Mouse (Mus musculus) intestine, embryonic 15.5 days (tissue): ENCODE measurements at regions not wholly inside any gene's neighbourhood (a gene's known extent, or its start where the extent isn't known, plus 50 kb on each side); places are given as distances from the start of the nearest gene placed in this dataset.

ENCODE experiments used
- ATAC-seq: fragments of 200-750 bp; cut with Nextera tagmentation; 2 replicates; pipeline ENCODE4 v1.8.0; 2017; ENCODE audit warnings: moderate TSS enrichment, moderate library complexity
- H3K27ac ChIP-seq: fragments of 300-500 bp; sonication (generic); 2 replicates; pipeline ENCODE4 v1.5.1; 2015; ENCODE audit warnings: mild to moderate bottlenecking, inconsistent platforms
- H3K27me3 ChIP-seq: fragments of 300-500 bp; sonication (generic); replicated peaks from 2 replicates; pipeline ENCODE4 v1.6.1; 2015; ENCODE audit warnings: inconsistent platforms
- H3K36me3 ChIP-seq: fragments of 300-500 bp; sonication (generic); 2 replicates; pipeline ENCODE4 v1.6.1; 2015; ENCODE audit warnings: inconsistent platforms
- H3K4me1 ChIP-seq: fragments of 300-500 bp; sonication (generic); replicated peaks from 2 replicates; pipeline ENCODE4 v1.6.1; 2015; ENCODE audit warnings: inconsistent platforms
- H3K4me2 ChIP-seq: fragments of 300-500 bp; sonication (generic); replicated peaks from 2 replicates; pipeline ENCODE4 v1.6.1; 2015; ENCODE audit warnings: mild to moderate bottlenecking, inconsistent platforms
- H3K4me3 ChIP-seq: fragments of 300-500 bp; sonication (generic); replicated peaks from 2 replicates; pipeline ENCODE4 v1.5.1; 2015; ENCODE audit warnings: inconsistent platforms
- H3K9ac ChIP-seq: fragments of 300-500 bp; sonication (generic); 2 replicates; pipeline ENCODE4 v1.6.1; 2015; ENCODE audit warnings: inconsistent platforms
- H3K9me3 ChIP-seq: fragments of 300-500 bp; sonication (generic); 2 replicates; pipeline ENCODE4 v1.6.1; 2016; ENCODE audit warnings: inconsistent platforms
- WGBS: fragments of 180-500 bp; shearing (Covaris S2); methylation state at CpG from one replicate; pipeline ENCODE4 v1.1.7; 2015; 5-methylcytosine and 5-hydroxymethylcytosine counted together

DNA sequence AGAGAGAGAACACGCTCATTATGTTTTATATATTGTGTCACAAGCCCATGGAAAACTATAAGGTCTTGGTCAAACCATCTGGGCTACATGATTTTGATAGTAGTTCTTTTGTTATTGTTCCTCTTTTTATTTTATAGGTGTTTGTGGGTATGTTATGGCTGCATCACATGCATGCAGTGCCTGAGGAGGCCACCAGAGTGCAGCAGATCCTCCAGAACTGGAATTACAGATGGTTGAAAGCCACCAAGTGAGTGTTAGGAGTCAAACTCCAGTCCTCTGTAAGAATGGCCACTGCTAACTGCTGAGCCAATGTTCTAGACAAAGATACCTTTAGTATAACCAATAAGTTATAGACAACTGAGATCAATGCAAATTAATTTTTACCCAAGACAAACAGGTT, 435.9 kb upstream of the Dmac1 start:
- H3K9me3 ChIP-seq = no peaks in the 10 kb centered on the region
- no peaks in the 10 kb centered on the region for H3K27me3 ChIP-seq
- no peak for ATAC-seq
- no peaks in the 10 kb centered on the region for H3K36me3 ChIP-seq
- 100% methylated on average over 1 of the region's 1 CpGs for WGBS
- H3K4me2 ChIP-seq = no peak overlapping the region
- no peak overlapping the region for H3K9ac ChIP-seq
- H3K27ac ChIP-seq = no peak overlapping the region
- no peaks in the 10 kb centered on the region for H3K4me1 ChIP-seq
- H3K4me3 ChIP-seq = no peak overlapping the region

DNA sequence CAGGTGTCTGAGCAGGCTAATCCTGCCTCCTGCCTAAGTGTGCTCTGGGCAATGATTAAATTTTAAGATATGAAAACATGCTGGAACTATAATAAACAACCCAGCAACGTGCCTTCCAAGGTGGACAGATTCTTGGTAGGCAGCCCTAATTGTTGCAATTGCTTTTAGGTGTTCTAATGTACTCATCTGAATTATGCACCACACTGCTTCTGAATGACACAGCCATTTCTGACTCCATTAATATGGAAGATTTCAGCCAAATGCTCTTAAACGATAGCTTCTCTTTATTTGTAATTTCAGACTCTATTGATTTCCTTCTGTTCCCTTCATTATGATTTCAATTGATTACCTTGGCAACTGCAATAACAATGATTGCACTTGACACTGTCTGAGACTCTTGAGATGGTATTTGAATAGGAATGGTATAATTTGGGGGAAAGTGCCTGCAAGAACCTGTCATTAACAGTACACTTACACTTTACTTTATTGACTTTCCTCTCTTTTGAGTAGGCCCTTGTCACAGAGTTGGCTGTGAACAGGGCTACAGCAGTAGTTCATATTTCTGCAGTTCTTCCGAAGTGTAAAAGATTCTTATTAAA, 422.8 kb upstream of the Dmac1 start:
- no peaks in the 10 kb centered on the region for H3K9me3 ChIP-seq
- 72% methylated on average over 3 of the region's 3 CpGs for WGBS
- H3K4me2 ChIP-seq = no peak overlapping the region
- H3K4me3 ChIP-seq = no peak overlapping the region
- H3K36me3 ChIP-seq = no peaks in the 10 kb centered on the region
- H3K4me1 ChIP-seq = no peaks in the 10 kb centered on the region
- no peak overlapping the region for H3K9ac ChIP-seq
- no peaks in the 10 kb centered on the region for H3K27me3 ChIP-seq
- H3K27ac ChIP-seq = no peak overlapping the region
- no peak for ATAC-seq

DNA sequence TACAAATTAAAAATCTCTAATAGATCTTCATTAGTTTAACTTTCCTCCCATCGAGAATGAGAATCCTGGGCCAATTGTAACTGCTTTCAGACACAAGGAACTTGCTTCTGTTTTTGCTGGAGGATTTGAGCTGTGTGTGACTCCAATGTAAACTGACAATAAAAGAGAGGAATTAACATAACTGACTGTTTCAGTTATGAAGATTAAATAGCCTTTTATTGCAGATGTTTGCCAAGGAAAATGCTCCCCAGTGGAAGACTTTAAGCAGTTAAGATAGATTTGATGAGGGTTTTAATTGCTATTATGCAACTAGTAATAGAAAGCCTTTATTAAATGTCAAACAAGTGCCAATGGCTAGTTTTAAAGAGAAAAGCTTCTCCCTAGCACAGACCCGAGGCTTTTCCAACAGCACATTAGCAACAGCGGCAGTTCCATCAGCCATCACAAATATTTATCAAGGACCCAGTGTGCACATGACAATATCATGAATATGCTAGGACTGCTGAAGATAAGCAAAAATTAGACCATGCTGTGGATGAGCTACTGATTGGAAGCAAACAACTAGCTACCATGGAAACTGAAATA, 398.6 kb upstream of the Dmac1 start:
- Histone ChIP-seq H3K27me3 (no peaks in the 10 kb centered on the region), H3K36me3 (no peaks in the 10 kb centered on the region), H3K4me3 (no peak overlapping the region), H3K9me3 (no peaks in the 10 kb centered on the region), H3K4me2 (no peak overlapping the region), H3K27ac (no peak overlapping the region), H3K9ac (no peak overlapping the region), H3K4me1 (no peaks in the 10 kb centered on the region)
- 47% methylated on average over 3 of the region's 3 CpGs for WGBS
- ATAC-seq = no peak

DNA sequence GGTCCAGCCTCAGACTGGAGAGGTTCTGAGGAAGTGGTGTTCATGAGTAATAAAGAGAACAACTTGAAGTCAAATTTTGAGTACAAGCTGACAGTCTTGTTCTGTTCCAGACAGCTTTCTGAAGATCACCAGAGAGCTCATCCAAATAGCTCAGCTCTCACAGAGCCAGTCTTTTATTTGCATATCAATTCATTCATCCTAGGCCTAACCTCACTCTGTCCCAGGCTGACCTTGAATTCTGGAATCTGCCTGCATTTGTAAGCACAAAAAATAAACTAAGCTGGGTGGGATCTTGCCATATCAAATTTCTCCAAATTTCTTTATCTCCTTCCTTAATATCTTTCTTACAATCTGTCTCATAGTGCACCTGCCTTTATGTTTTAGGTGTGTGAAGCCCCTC, 362.9 kb upstream of the Dmac1 start:
- no peak overlapping the region for H3K27ac ChIP-seq
- H3K9ac ChIP-seq = no peak overlapping the region
- H3K36me3 ChIP-seq = no peaks in the 10 kb centered on the region
- no peaks in the 10 kb centered on the region for H3K9me3 ChIP-seq
- ATAC-seq = no peak
- H3K27me3 ChIP-seq = no peaks in the 10 kb centered on the region
- no peak overlapping the region for H3K4me3 ChIP-seq
- no peaks in the 10 kb centered on the region for H3K4me1 ChIP-seq
- H3K4me2 ChIP-seq = no peak overlapping the region

DNA sequence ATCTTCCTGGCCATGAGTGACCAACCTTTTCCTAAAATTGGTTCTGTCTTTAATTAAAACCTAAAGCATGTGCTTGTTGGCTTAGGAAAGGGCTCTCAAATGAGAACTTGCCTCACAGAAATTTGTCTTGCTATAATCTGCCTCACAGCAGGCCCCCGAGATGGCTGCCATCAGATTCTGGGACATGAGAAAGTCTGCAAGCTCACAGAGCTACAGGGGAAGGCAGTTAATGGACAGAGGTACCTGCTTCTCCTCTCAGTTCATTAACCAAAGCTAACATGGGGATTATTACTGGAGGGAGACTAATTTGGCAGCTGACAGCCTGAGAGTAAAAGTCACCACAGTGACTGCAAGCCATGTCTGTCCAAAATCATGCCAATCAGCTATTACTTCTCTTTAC, 358.5 kb upstream of the Dmac1 start:
- Histone ChIP-seq H3K36me3 (no peaks in the 10 kb centered on the region), H3K4me2 (no peak overlapping the region), H3K4me1 (no peaks in the 10 kb centered on the region), H3K27me3 (no peaks in the 10 kb centered on the region), H3K9me3 (no peaks in the 10 kb centered on the region), H3K9ac (no peak overlapping the region), H3K4me3 (no peak overlapping the region), H3K27ac (no peak overlapping the region)
- 86% methylated on average over 1 of the region's 1 CpGs for WGBS
- no peak for ATAC-seq

DNA sequence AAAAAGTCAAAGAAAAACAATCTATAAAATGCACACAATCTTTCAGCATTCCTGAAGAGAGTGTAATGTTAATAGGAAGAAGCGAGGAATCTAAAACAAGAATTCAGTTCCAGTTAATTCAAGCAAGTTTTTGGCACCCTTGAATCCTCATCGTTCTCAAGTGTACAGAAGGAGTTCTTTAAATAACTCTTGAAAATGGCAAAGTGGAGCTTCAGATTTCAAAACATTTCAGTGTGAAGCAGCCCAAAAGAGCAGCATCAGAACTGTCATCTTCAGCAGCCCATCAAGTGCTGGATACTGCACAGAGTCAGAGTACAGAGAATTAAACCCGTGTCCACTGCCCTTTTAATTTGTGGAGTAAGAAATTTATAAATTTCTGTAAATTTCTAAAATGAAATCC, 311.8 kb upstream of the Dmac1 start:
- Histone ChIP-seq H3K4me1 (no peaks in the 10 kb centered on the region), H3K4me3 (no peak overlapping the region), H3K9ac (no peak overlapping the region), H3K4me2 (no peak overlapping the region), H3K9me3 (no peaks in the 10 kb centered on the region), H3K27ac (no peak overlapping the region), H3K36me3 (no peaks in the 10 kb centered on the region), H3K27me3 (no peaks in the 10 kb centered on the region)
- WGBS = 51% methylated on average over 3 of the region's 3 CpGs
- no peak for ATAC-seq

DNA sequence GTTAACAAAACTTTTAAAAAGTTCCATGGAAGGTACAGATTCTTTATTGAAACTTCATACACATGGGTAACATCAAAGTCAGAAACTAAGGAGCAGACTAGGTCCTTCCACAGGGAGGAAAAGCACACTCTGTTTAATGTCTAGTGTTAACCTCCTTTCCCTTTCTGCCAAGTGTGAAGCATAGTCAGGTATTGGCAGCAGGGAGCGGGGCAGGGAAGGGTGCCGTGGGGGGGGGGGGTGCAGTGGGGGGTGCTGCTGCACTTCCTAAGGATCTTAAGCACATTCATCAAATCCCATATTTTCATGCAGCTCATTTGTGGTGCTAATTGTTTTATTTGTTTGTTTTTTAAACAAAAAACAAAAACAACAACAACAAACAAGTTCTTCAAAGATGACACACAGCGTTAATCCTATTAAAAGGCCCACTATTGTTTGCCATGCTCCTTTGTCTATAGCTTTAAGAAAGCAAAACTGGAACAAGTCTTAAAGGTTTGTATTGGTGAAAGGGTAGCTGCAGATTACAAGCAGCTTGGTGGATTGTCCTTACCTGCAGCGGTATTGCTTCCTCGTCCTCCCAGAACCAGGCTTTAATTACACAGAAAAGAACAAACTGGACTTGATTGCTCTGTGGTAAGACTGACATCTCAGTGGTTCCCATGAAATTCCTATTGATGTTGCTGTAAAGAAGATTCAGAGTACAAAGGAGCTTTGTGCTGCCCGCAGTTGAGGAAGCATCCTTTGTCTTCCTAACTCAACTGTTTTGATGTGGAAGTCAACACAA, 310.2 kb upstream of the Dmac1 start:
- H3K9me3 ChIP-seq = no peaks in the 10 kb centered on the region
- H3K36me3 ChIP-seq = no peaks in the 10 kb centered on the region
- H3K27me3 ChIP-seq = no peaks in the 10 kb centered on the region
- no peak overlapping the region for H3K4me2 ChIP-seq
- no peak overlapping the region for H3K27ac ChIP-seq
- whole genome bisulfite sequencing = 67% methylated on average over 6 of the region's 6 CpGs
- H3K9ac ChIP-seq = no peak overlapping the region
- H3K4me3 ChIP-seq = no peak overlapping the region
- no peaks in the 10 kb centered on the region for H3K4me1 ChIP-seq
- ATAC-seq = no peak

DNA sequence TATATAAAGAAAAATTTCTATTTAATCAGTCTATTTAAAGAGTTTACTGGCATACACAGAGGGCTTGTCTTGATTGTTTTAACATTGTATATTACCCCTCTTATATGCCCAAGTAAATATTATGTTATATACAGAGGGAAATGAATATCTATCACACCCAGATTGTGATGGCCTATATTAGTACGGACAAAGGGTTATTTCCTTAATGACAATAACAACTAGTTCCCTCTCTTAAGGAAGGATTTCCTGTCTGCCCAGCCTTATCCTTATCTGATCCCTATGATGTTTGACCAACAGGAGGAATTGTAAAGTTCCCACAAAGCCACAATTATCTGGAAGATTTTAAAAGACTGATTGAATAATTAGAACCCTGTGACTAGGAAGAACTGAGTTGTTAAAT, 301.8 kb upstream of the Dmac1 start:
- no peak overlapping the region for H3K9ac ChIP-seq
- ATAC-seq = no peak
- no peaks in the 10 kb centered on the region for H3K36me3 ChIP-seq
- H3K4me2 ChIP-seq = no peak overlapping the region
- H3K4me1 ChIP-seq = no peaks in the 10 kb centered on the region
- H3K27ac ChIP-seq = no peak overlapping the region
- no peaks in the 10 kb centered on the region for H3K9me3 ChIP-seq
- WGBS = 46% methylated on average over 1 of the region's 1 CpGs
- H3K27me3 ChIP-seq = no peaks in the 10 kb centered on the region
- no peak overlapping the region for H3K4me3 ChIP-seq

DNA sequence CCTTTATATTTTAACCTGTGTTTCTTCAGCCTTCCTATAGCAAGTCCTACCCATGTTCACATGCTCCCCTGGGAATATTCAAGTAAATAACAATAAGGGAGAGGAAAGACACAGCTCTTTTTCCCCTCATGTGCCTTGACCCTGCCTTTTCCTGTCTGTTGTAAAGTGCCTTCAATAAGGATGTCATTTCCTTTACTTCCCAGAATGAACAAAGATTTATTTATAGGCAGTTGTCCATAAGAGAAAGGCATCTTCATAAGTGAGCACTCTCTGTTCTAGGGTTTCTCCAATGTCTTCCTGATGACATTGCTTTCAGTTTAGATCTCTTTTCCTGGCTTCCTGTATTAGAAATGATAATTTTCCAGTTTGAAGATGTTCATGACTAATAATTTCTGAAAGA, 294.5 kb upstream of the Dmac1 start:
- ATAC-seq = no peak

DNA sequence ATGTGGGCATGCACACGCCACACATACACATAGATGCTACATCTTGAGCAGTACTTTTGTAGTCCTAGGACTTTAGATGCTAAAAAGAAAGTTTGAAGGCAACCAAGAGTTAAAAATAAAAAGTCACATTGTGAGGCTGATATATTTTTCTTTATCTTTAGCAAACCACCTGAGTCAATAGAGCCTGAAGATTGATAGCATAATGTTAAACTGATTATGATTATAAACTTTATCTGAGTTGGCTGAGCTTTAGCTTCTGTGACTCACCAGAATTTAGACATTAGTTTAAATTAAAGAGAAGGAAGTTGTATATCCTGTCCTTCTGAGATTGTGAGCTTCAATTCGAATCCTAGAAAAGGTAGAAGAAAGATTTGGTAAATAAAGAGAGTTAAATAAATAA, 289.5 kb upstream of the Dmac1 start:
- Histone ChIP-seq H3K4me2 (no peak overlapping the region), H3K9ac (no peak overlapping the region), H3K4me3 (no peak overlapping the region), H3K36me3 (no peaks in the 10 kb centered on the region), H3K4me1 (no peaks in the 10 kb centered on the region), H3K9me3 (no peaks in the 10 kb centered on the region), H3K27ac (no peak overlapping the region), H3K27me3 (no peaks in the 10 kb centered on the region)
- WGBS = 61% methylated on average over 2 of the region's 2 CpGs
- 0 out of 2 replicates have a peak, but pooled peaks have one; percentile 25 for ATAC-seq

More for the DNA sequence above, 294.5 kb upstream of the Dmac1 start:
- no peaks in the 10 kb centered on the region for H3K27me3 ChIP-seq
- no peaks in the 10 kb centered on the region for H3K9me3 ChIP-seq
- no peak overlapping the region for H3K9ac ChIP-seq
- no peaks in the 10 kb centered on the region for H3K36me3 ChIP-seq
- H3K27ac ChIP-seq = no peak overlapping the region
- no peaks in the 10 kb centered on the region for H3K4me1 ChIP-seq
- no peak overlapping the region for H3K4me3 ChIP-seq
- no peak overlapping the region for H3K4me2 ChIP-seq

DNA sequence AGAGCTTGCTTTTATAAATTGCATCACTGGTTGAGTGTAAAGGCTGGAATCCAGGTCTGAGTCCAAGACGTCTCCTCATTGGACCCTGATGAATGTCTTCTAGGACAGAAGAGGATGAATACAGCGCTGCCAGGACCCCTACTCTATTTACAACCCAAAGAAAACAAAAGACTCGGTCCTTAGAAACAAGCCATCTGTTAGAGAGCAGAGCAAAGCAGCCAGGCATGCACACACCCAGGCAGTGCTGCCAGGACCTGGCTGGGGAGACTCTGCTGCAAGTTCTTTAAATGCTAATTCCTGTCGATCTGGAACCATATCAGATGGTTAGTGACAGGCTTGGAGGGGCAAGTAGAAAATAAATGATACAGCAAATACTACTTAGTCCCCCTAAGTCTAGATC, 284.4 kb upstream of the Dmac1 start:
- Histone ChIP-seq H3K4me3 (no peak overlapping the region), H3K4me2 (no peak overlapping the region)
- ATAC-seq = no peak

DNA sequence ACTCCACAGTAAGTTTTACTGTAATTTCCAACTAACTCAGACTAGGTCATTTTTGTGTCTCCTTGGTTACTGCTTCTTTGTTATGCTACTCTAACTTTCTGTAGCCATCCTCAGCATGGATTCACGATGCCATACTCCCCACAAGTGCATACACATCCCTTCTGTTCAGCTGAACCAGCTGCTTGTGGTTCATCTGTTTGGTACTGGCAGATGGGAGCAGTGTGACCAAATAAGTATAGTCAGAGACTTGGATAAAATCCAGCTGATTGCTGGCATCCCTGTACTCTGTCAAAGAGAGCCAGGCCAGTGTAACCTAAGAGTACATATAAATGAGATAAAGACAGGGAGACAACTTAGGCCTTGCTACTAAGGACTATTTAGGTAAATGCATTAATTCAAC, 283.7 kb upstream of the Dmac1 start:
- ATAC-seq = no peak
- no peak overlapping the region for H3K9ac ChIP-seq
- H3K4me1 ChIP-seq = no peaks in the 10 kb centered on the region
- no peaks in the 10 kb centered on the region for H3K27me3 ChIP-seq
- WGBS = 37% methylated on average over 1 of the region's 1 CpGs
- no peak overlapping the region for H3K4me3 ChIP-seq
- H3K4me2 ChIP-seq = no peak overlapping the region
- no peak overlapping the region for H3K27ac ChIP-seq
- H3K9me3 ChIP-seq = no peaks in the 10 kb centered on the region
- H3K36me3 ChIP-seq = no peaks in the 10 kb centered on the region

More for the DNA sequence above, 284.4 kb upstream of the Dmac1 start:
- WGBS = 20% methylated on average over 4 of the region's 4 CpGs
- no peak overlapping the region for H3K27ac ChIP-seq
- no peaks in the 10 kb centered on the region for H3K36me3 ChIP-seq
- no peaks in the 10 kb centered on the region for H3K4me1 ChIP-seq
- no peaks in the 10 kb centered on the region for H3K9me3 ChIP-seq
- H3K9ac ChIP-seq = no peak overlapping the region
- H3K27me3 ChIP-seq = no peaks in the 10 kb centered on the region

DNA sequence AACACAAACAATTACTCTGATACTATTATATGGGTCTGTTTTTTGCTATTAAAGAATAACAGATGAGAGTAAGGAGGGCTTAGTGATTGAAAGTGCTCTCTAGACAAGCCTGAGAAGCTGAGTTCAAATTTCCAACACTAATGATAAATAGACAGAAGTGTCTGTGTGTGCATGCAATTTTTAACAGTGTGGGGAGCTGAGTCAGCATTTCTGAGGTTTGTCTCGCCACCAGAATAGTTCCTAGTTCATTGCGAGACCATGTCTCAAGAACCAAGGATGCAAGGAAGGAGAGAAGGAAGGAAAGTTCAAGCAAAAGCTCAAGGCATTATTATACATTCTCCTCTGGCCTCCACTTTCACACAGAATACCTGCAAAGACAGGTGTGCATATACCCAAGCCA, 259.7 kb upstream of the Dmac1 start:
- no peak overlapping the region for H3K27ac ChIP-seq
- H3K36me3 ChIP-seq = no peaks in the 10 kb centered on the region
- no peaks in the 10 kb centered on the region for H3K27me3 ChIP-seq
- no peak overlapping the region for H3K4me2 ChIP-seq
- ATAC-seq = no peak
- 92% methylated on average over 2 of the region's 2 CpGs for WGBS
- H3K4me3 ChIP-seq = no peak overlapping the region
- no peaks in the 10 kb centered on the region for H3K9me3 ChIP-seq
- H3K4me1 ChIP-seq = no peaks in the 10 kb centered on the region
- no peak overlapping the region for H3K9ac ChIP-seq
